Mouse (Mus musculus): ENCODE data around the gene Gabbr1. TPM values are rescaled to one million over a fixed set of nuclear protein-coding genes. Genes with fewer than 3 reads are reported as not detected.

Gene Gabbr1
- polyA plus RNA-seq, 1 experiment from 2014 or later = 90.1 TPM

DNA sequence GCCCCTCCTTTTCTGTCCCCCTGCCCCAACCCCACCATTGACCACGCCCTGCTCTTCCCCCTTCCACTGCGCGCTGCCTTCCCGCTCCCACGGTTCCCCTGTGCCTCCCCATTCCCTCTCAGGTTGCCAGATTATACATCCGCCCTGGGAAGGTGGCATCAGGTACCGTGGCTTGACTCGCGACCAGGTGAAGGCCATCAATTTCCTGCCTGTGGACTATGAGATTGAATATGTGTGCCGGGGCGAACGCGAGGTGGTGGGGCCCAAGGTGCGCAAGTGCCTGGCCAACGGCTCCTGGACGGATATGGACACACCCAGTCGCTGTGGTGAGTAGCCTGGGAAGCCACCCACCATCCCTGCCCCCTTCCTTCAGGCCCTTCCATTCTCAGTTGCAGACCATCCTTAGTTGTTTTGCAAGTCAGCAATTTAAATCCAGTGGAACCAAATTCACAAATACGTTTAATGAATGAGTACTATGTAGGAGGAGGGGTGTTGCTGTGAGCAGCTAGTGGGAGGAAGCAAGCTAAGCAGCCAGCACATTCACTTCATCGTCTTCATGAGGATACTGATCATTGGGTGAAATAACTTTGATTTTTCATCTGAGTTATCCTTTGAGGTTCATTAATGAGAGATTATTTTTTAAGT is 1.7 kb downstream of the Gabbr1 start:
- no peaks in the 10 kb centered on the region for H3K27me3 ChIP-seq (replicated peaks)
- H3K4me1 ChIP-seq = peaks cover 56% of the 10 kb centered on the region
- peak overlapping the region; percentile 98 for H3K9ac ChIP-seq (replicated peaks)
- peak overlapping the region; percentile 90 for H3K4me3 ChIP-seq (replicated peaks)
- H3K9me3 ChIP-seq (replicated peaks) = no peaks in the 10 kb centered on the region
- ATAC-seq (ENCODE audit: low FRiP score) = no peak
- H3K36me3 ChIP-seq = no peaks in the 10 kb centered on the region
- peak overlapping the region; percentile 97 for H3K27ac ChIP-seq (replicated peaks)
- 14% methylated on average over 19 of the region's 19 CpGs for WGBS
- H3K4me2 ChIP-seq = peak overlapping the region; percentile 84

DNA sequence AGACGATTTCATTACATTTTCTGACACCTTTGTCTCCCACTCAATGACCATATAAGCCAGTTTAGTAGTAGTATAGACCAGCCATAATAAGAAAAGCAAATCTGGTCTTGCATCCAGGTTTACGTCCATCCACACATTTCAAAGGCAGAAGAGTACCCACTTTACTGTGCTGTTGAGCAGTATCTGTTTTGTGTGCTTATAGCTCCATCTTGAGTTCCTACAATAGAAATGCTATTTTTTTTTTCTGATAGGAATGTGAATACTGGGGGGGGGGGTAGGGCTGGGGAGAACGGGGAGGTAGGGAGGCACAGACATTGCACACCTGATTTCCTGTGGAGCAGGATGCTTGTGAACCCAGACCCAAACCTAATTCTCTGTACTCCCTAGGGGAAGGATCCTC is 2.2 kb downstream of the Gabbr1 start:
- ATAC-seq (ENCODE audit: low FRiP score) = no peak

DNA sequence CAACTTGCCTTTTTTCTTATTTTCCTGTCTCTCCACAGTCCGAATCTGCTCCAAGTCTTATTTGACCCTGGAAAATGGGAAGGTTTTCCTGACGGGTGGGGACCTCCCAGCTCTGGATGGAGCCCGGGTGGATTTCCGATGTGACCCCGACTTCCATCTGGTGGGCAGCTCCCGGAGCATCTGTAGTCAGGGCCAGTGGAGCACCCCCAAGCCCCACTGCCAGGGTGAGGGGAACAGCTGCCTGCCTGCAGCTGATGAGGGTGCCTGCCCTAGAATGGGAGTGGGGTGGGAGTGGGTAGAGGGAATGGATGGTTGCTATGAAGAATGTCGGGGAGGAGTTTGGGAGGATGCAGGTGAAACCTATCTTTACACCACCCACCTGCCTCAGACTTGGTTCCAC is 2.6 kb downstream of the Gabbr1 start:
- H3K27me3 ChIP-seq (replicated peaks) = no peaks in the 10 kb centered on the region
- no peak for ATAC-seq (ENCODE audit: low FRiP score)
- no peaks in the 10 kb centered on the region for H3K36me3 ChIP-seq
- H3K4me1 ChIP-seq = peaks cover 65% of the 10 kb centered on the region
- H3K4me2 ChIP-seq = peak overlapping the region; percentile 84
- 70% methylated on average over 7 of the region's 7 CpGs for WGBS
- H3K9ac ChIP-seq (replicated peaks) = peak overlapping the region; percentile 48
- H3K27ac ChIP-seq (replicated peaks) = 0 out of 2 replicates have a peak overlapping the region, but pooled peaks have one; percentile 97
- H3K4me3 ChIP-seq (replicated peaks) = peak overlapping the region; percentile 90
- no peaks in the 10 kb centered on the region for H3K9me3 ChIP-seq (replicated peaks)

More for the DNA sequence above, 2.2 kb downstream of the Gabbr1 start:
- Histone ChIP-seq H3K36me3 (no peaks in the 10 kb centered on the region), H3K9ac (replicated peaks) (peak overlapping the region; percentile 98), H3K4me1 (peaks cover 61% of the 10 kb centered on the region), H3K4me3 (replicated peaks) (peak overlapping the region; percentile 90), H3K27ac (replicated peaks) (peak overlapping the region; percentile 97; the same call in 1 of the 2 replicates), H3K27me3 (replicated peaks) (no peaks in the 10 kb centered on the region), H3K4me2 (peak overlapping the region; percentile 84), H3K9me3 (replicated peaks) (no peaks in the 10 kb centered on the region)
- WGBS = 21% methylated on average over 3 of the region's 3 CpGs

DNA sequence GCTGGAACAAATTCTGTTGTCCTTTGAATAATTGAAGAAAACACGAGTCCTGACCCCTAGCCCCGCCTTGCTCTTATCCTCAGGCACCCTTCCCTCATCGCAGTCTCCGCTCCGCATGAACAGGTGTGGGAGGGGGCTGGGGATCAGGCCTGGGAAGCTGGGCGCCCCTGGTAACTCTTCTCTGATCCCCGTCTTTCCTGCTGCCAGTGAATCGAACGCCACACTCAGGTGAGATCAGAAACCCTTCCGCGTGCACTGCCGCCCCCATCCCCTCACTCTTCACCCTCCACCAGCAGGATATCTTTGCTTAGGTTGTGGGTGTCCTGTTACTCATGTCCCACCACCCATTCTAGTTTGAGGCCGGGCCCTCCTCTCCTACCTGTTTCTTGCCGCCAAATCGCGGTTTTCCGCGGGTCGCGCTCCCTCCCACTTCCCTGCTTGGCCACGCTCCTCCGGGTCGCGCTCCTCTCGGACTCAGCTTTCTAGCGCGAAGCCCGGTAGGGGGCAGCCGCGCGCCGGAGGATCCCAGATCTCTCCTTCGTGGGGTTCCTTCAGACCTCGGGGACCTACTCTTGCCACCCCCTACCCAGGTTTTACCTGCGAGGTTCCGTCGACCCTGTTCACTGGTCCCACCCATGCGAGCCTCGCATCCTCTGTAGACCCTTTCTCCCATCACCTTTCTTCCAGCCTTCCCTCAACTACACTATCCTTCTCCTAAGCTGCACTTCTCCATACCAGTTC is 4.0 kb downstream of the Gabbr1 start:
- Histone ChIP-seq H3K36me3 (peaks cover 11% of the 10 kb centered on the region), H3K27me3 (replicated peaks) (no peaks in the 10 kb centered on the region), H3K9me3 (replicated peaks) (no peaks in the 10 kb centered on the region), H3K4me2 (peak overlapping the region; percentile 84), H3K4me1 (peaks cover 65% of the 10 kb centered on the region), H3K27ac (replicated peaks) (peak overlapping the region; percentile 86), H3K4me3 (replicated peaks) (peak overlapping the region; percentile 75), H3K9ac (replicated peaks) (peak overlapping the region; percentile 95)
- 2% methylated on average over 39 of the region's 39 CpGs for WGBS
- ATAC-seq (ENCODE audit: low FRiP score) = peak; percentile 20

DNA sequence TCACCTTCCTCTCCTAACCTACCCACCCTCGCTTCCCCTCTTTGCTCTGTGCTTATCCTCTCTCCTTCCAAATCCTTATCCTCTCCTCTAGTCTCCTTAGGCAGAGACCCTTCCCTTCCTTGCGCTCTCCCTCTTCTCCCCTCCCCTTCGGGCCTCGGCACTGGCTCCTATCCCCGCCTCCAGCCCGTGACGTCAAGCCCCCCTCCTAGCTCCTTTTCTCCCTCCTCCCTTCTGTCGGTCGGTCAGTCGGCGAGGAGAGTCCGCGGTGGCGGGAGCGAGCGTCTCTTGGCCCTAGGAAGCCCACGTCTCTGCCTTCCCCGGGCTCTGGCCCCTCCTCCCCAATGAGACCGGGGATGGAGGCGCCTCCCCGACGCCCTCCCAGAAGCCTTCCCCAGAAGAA is 4.6 kb downstream of the Gabbr1 start:
- H3K36me3 ChIP-seq = peaks cover 17% of the 10 kb centered on the region
- H3K27me3 ChIP-seq (replicated peaks) = no peaks in the 10 kb centered on the region
- peak overlapping the region; percentile 75 for H3K4me3 ChIP-seq (replicated peaks)
- H3K9ac ChIP-seq (replicated peaks) = peak overlapping the region; percentile 95
- peak overlapping the region; percentile 84 for H3K4me2 ChIP-seq
- peak; percentile 74 for ATAC-seq (ENCODE audit: low FRiP score)
- no peaks in the 10 kb centered on the region for H3K9me3 ChIP-seq (replicated peaks)
- under 1% methylated on average over 22 of the region's 22 CpGs for WGBS
- H3K27ac ChIP-seq (replicated peaks) = peak overlapping the region; percentile 86
- peaks cover 61% of the 10 kb centered on the region for H3K4me1 ChIP-seq

DNA sequence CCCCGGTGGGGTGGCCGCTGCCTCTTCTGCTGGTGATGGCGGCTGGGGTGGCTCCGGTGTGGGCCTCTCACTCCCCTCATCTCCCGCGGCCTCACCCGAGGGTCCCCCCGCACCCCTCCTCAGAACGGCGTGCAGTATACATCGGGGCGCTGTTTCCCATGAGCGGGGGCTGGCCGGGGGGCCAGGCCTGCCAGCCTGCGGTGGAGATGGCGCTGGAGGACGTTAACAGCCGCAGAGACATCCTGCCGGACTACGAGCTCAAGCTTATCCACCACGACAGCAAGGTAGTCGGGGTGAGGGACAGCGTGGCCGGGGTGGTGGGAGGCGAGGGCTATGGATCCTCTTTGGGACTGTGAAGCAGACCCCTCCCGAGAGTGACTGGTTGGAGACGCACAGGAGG is 5.1 kb downstream of the Gabbr1 start:
- Histone ChIP-seq H3K9me3 (replicated peaks) (no peaks in the 10 kb centered on the region), H3K27me3 (replicated peaks) (no peaks in the 10 kb centered on the region), H3K4me3 (replicated peaks) (peak overlapping the region; percentile 75), H3K4me2 (peak overlapping the region; percentile 84), H3K4me1 (peaks cover 61% of the 10 kb centered on the region), H3K27ac (replicated peaks) (peak overlapping the region; percentile 86), H3K36me3 (peaks cover 22% of the 10 kb centered on the region), H3K9ac (replicated peaks) (peak overlapping the region; percentile 95)
- ATAC-seq (ENCODE audit: low FRiP score) = peak; percentile 25
- 2% methylated on average over 27 of the region's 27 CpGs for WGBS

DNA sequence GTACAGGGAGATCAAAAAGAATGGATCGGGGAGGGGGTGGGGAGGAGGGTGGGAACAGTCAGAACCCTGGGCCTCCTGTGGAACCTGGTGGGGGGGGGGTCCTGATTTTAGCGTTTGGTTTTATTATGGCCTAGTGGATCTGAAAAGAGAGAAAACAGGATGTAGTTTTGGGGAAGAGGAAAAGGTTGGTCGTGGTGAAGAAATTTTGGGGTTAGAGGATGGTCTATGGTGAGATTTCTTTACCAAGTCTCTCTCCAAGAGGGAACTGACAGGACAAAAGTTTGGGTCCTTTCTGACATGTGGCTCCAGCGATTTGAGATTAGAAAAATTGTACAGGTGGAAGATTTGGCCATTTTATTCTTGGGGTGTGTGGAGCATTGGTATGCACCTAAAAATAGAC is 6.0 kb downstream of the Gabbr1 start:
- 51% methylated on average over 4 of the region's 4 CpGs for WGBS
- Histone ChIP-seq H3K27me3 (replicated peaks) (no peaks in the 10 kb centered on the region), H3K27ac (replicated peaks) (no peak overlapping the region), H3K4me2 (peak overlapping the region; percentile 84), H3K4me3 (replicated peaks) (peak overlapping the region; percentile 75), H3K9me3 (replicated peaks) (no peaks in the 10 kb centered on the region), H3K4me1 (peaks cover 61% of the 10 kb centered on the region), H3K36me3 (peaks cover 31% of the 10 kb centered on the region), H3K9ac (replicated peaks) (peak overlapping the region; percentile 95; the same call in 1 of the 2 replicates)
- ATAC-seq (ENCODE audit: low FRiP score) = no peak

DNA sequence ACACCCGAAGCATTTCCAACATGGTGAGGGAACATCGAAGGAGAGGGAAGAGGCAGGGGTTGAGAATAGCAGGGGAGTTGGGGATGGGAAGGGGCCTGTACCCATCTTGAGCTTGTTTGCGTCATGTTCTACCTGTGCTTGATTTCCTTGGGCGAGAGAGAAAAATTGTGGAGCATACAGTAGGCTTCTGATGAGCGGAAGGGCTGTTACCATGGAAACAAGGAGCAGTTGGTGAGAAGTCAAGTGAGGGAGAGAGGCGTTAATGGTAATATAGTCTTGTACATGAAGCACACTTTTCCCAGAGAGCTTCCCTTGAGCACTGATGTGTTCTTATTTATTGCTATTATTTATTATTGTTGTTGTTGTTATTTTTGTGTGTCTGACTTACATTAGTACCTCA is 11.2 kb downstream of the Gabbr1 start:
- ATAC-seq (ENCODE audit: low FRiP score) = no peak
- Histone ChIP-seq H3K4me3 (replicated peaks) (no peak overlapping the region), H3K9me3 (replicated peaks) (no peaks in the 10 kb centered on the region), H3K4me1 (peaks cover 17% of the 10 kb centered on the region), H3K27ac (replicated peaks) (no peak overlapping the region), H3K36me3 (peaks cover 69% of the 10 kb centered on the region), H3K4me2 (no peak overlapping the region), H3K27me3 (replicated peaks) (no peaks in the 10 kb centered on the region), H3K9ac (replicated peaks) (no peak overlapping the region)
- 68% methylated on average over 6 of the region's 6 CpGs for WGBS

DNA sequence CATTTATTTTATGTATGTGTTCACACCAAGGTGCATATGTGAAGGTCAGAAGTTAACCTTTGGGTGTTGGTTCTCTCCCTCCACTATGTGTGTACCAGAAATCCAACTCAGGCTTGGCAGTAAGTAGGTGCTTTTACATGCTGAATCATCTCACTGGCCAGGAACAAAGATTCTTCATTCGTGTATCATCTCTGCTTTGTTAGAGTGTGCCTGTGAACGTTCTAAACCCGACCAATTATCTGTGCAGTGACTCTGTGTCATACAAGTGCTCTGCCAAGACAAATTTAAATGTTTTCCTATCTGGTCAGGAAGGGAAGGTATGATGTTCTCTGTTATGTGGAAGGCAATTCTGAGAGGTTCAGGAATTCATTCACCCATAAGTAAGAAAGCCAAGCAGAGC is 15.7 kb downstream of the Gabbr1 start:
- H3K4me3 ChIP-seq (replicated peaks) = no peak overlapping the region
- no peaks in the 10 kb centered on the region for H3K27me3 ChIP-seq (replicated peaks)
- ATAC-seq (ENCODE audit: low FRiP score) = no peak
- no peak overlapping the region for H3K4me2 ChIP-seq
- H3K4me1 ChIP-seq = peaks cover 3% of the 10 kb centered on the region; the same call in 1 of the 2 replicates
- H3K36me3 ChIP-seq = peaks cover 85% of the 10 kb centered on the region
- 73% methylated on average over 3 of the region's 3 CpGs for WGBS
- H3K9ac ChIP-seq (replicated peaks) = no peak overlapping the region
- no peak overlapping the region; the same call in 1 of the 2 replicates for H3K27ac ChIP-seq (replicated peaks)
- no peaks in the 10 kb centered on the region for H3K9me3 ChIP-seq (replicated peaks)

DNA sequence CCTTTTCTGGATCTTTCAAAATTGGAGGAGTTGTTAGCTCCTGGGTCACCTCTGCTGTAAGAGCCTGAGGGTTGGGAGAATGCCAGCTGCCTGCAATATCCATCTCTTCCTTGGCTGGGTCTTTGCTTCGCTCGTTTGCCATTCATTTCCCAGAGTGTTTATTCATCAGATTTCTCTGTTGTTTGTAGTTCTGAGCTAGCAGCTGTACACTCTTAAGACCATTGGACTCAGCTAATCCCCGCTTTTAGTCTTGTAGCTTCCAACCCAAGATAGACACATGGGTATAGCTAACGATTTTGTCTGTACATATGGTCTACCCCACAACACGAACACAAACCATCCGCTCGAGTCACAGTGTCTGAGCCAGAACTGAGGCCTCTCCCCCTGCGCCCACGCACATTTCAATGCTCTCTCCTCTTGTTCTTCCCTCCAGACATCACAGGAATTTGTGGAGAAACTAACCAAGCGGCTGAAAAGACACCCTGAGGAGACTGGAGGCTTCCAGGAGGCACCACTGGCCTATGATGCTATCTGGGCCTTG is 16.4 kb downstream of the Gabbr1 start:
- ATAC-seq (ENCODE audit: low FRiP score) = no peak
- Histone ChIP-seq H3K9ac (replicated peaks) (no peak overlapping the region), H3K27me3 (replicated peaks) (no peaks in the 10 kb centered on the region), H3K36me3 (peaks cover 86% of the 10 kb centered on the region), H3K4me3 (replicated peaks) (no peak overlapping the region), H3K4me2 (no peak overlapping the region), H3K27ac (replicated peaks) (no peak overlapping the region), H3K9me3 (replicated peaks) (no peaks in the 10 kb centered on the region), H3K4me1 (no peaks in the 10 kb centered on the region)
- WGBS = 88% methylated on average over 10 of the region's 10 CpGs

DNA sequence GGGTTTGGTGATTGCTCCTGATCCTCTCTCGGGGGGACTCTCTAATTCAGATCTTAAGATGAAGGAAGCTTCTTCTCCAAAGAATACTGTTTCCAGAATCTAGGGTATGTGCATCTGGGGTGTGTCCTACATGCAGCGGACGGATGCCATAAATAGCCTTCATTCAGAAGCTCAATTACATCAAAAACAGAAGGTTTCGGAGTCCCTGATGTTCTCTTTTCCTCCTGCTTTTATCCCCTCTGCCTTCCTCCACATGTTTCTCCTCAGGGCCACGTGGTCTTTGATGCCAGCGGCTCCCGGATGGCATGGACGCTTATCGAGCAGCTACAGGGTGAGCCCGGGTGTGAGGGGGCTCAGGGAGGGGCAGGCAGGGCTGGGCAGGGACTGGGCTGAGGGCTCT is 17.3 kb downstream of the Gabbr1 start:
- no peaks in the 10 kb centered on the region for H3K4me1 ChIP-seq
- no peak overlapping the region for H3K4me3 ChIP-seq (replicated peaks)
- H3K27me3 ChIP-seq (replicated peaks) = no peaks in the 10 kb centered on the region
- H3K27ac ChIP-seq (replicated peaks) = no peak overlapping the region
- no peak overlapping the region for H3K4me2 ChIP-seq
- ATAC-seq (ENCODE audit: low FRiP score) = no peak
- peaks cover 90% of the 10 kb centered on the region for H3K36me3 ChIP-seq
- 81% methylated on average over 10 of the region's 10 CpGs for WGBS
- no peaks in the 10 kb centered on the region for H3K9me3 ChIP-seq (replicated peaks)
- H3K9ac ChIP-seq (replicated peaks) = no peak overlapping the region
